Mouse (Mus musculus): ENCODE measurements around the gene Syt17.

Syt17 gene

DNA sequence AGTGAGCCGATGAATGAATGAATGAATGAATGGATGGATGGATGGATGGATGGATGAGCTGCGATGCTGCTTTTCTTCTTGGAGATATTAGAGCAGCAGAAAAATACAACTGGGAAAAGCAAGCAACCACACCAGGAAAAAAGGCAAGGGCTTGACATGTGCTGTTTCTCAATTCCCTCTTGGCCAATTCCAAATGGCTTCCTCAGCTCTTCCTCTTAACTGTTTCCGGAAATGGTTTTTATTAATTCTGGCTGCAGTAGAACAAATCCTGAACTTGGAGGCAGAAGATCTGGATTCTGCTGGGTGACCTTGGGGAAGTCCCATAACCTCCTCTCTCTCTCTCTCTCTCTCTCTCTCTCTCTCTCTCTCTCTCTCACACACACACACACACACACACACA is 20.0 kb upstream of the Syt17 start:
- in situ Hi-C loops (cut with MboI; ENCODE audit: unreplicated experiment in 2 of 2), result loop anchor here in 1 of 2 experiments (25.0 kb wide), 1 partner anchor 519 kb away; the partner anchor contains the start of gene Gprc5b

DNA sequence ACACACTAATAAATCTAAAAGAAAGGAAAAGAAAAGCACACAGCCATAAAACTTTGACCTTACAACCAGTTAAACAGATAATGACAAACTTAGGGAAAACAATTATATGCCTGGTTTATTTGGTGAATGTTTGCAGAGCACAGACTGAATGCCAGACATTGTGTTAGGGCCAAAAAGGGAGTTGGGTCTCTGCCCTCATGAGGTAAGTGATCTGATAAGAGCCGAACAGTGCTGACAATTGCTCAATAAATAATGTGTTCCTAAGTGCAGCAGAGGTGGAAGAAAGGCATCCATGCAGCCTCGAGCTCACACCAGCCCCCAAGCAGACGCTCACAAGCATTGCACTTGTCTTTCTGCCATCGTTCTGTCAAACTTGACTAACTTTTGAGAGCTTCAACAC is 16.4 kb upstream of the Syt17 start:
- in situ Hi-C loops (cut with MboI; ENCODE audit: unreplicated experiment in 2 of 2), result loop anchor here in 1 of 2 experiments (25.0 kb wide), 1 partner anchor 523 kb away; the partner anchor contains the start of gene Gprc5b

- in situ Hi-C loops (cut with MboI; ENCODE audit: unreplicated experiment in 2 of 2), result loop anchor here in 1 of 2 experiments (25.0 kb wide), 1 partner anchor 524 kb away; the partner anchor contains the start of gene Gprc5b
Observed at GRCm38 (mm10) chr7:118462818-118463762, 15.1 kb upstream of the Syt17 start.

GRCm38 (mm10) chr7:118461400-118462136 is 13.5 kb upstream of the Syt17 start:
- in situ Hi-C loops (cut with MboI; ENCODE audit: unreplicated experiment in 2 of 2), result loop anchor here in 1 of 2 experiments (25.0 kb wide), 1 partner anchor 526 kb away; the partner anchor contains the start of gene Gprc5b

DNA sequence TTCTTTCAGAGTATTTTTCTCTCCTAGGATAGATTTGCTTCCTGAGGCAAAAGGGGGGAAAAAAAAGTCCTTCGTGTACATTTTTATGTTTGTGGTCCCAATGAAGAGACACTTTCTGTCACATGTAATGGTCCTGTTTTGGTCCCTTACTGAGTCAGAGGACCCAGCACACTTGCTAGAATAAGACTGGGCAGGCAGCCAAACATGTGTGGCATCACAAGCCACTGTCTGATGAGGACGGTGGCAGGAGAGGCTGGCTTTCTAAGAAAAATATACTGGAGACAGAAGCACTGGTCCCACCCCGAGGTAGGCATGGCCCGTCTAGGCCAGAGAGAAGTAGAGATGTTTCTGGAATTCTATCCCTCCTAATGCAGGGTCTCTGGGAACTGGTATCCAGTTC is 5.7 kb upstream of the Syt17 start:
- in situ Hi-C loops (cut with MboI; ENCODE audit: unreplicated experiment in 2 of 2), result loop anchor here in 1 of 2 experiments (25.0 kb wide), 1 partner anchor 534 kb away; the partner anchor contains the start of gene Gprc5b

DNA sequence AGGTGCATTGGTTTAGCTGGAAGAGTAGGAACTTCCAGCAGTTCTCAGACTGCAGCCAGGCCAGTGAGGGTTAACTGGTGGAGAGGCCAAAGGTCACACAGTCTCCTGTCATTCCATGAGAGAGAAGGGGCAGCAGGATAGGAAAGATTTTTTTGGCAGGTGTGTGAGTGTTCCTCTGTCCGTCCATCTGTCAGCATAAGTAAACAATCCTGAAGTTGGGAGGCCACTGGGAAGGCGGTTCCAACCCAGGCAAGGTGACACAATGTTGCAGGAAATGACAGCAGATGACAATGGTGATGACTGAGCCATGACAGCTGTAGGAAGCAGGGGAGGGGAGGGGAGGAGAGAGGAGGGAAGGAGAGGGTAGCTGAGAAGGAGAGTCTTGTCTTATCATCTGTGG is 4.9 kb upstream of the Syt17 start:
- in situ Hi-C loops (cut with MboI; ENCODE audit: unreplicated experiment in 2 of 2), result loop anchor here in 1 of 2 experiments (25.0 kb wide), 1 partner anchor 534 kb away; the partner anchor contains the start of gene Gprc5b

- in situ Hi-C loops (cut with MboI; ENCODE audit: unreplicated experiment in 2 of 2), result no loop called here
Observed at GRCm38 (mm10) chr7:118447291-118448133, 510 bp downstream of the Syt17 start.

DNA sequence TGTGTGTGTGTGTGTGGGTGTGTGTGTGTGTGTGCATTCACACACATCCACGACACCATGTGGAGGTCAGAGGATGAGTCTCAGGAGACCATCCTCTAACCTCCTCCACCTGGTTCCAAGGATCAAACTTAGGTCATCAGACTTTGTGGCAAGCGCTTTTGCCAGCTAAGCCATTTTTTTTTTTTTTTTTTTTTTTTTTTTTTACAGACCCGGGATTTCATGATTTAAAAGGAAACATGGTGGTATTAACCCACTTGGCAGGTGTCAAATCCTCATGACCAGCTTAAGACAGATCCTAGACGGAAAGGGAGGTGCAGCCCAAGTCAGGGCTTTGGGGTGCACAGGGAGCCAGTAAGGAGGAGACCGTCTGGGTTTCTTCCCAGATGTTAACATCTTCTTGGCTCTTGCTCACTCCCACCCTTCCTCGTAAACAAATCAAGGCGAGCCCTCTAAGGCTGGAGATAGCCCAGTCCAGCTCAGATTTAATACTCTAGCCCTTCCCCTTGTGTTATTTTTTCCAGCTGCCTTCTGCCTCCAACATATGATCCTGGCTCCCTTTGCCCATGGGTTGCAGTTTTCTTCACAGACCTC is 4.0 kb downstream of the Syt17 start:
- in situ Hi-C loops (cut with MboI; ENCODE audit: unreplicated experiment in 2 of 2), result no loop called here

GRCm38 (mm10) chr7:118443371-118443770 is 4.7 kb downstream of the Syt17 start:
- in situ Hi-C loops (cut with MboI; ENCODE audit: unreplicated experiment in 2 of 2), result no loop called here

- in situ Hi-C loops (cut with MboI; ENCODE audit: unreplicated experiment in 2 of 2), result no loop called here
Observed at GRCm38 (mm10) chr7:118441535-118441934, 6.5 kb downstream of the Syt17 start.

GRCm38 (mm10) chr7:118437101-118437802 is 10.8 kb downstream of the Syt17 start:
- in situ Hi-C loops (cut with MboI; ENCODE audit: unreplicated experiment in 2 of 2), result loop anchor here in 1 of 2 experiments (5.0 to 10.0 kb wide), 2 partner anchors 158 to 245 kb away; partner anchors contain the start of gene Tmc5

GRCm38 (mm10) chr7:118428937-118429336 is 19.1 kb downstream of the Syt17 start:
- in situ Hi-C loops (cut with MboI; ENCODE audit: unreplicated experiment in 2 of 2), result no loop called here

- in situ Hi-C loops (cut with MboI; ENCODE audit: unreplicated experiment in 2 of 2), result no loop called here
Observed at GRCm38 (mm10) chr7:118419491-118420180, 28.4 kb downstream of the Syt17 start.

DNA sequence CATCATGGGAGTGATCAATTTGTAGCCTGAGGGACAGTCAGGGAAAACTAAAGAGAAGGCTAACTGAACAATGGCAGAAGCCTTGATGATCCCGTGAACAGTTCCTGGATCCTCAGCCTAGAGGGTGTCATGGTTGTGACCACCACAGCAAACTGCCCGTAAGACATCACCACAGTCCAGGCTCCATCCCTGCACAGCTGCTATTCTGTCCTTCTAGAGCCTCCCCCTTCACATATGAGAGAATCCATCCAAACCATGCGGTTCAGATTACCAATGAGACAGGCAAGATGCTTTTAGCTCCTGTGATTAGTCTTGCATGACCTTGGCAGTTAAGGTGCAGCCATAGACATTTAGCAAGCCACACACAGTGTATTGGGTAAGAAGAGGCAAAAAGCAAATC is 33.8 kb downstream of the Syt17 start:
- in situ Hi-C loops (cut with MboI; ENCODE audit: unreplicated experiment in 2 of 2), result no loop called here

DNA sequence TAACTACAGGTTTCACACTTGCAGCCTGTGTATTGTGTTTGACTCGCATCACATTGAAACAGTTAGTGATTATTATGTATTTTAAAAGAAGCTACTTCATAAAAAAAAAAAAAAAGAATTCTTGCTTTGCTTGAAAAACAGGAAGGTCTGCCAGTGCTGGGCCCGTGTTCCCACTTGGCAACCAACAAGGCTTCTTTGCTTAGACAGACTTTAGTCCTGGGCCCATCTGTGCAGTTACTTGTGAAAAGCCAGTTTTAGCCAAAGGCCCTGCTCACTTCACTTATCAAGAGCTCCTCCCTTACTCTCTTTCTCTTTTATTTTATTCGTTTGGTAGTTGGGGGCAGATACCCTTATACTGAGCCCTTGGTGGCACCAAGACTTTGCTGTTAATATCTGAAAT is 36.1 kb downstream of the Syt17 start:
- in situ Hi-C loops (cut with MboI; ENCODE audit: unreplicated experiment in 2 of 2), result no loop called here

- in situ Hi-C loops (cut with MboI; ENCODE audit: unreplicated experiment in 2 of 2), result loop anchor here (5.0 kb wide), 2 partner anchors 102 to 107 kb away; no protein-coding TSS in a partner anchor
Observed at GRCm38 (mm10) chr7:118409421-118409820, 38.6 kb downstream of the Syt17 start.

GRCm38 (mm10) chr7:118405251-118405650 is 42.8 kb downstream of the Syt17 start:
- in situ Hi-C loops (cut with MboI; ENCODE audit: unreplicated experiment in 2 of 2), result loop anchor here (5.0 kb wide), 2 partner anchors 98 to 103 kb away; no protein-coding TSS in a partner anchor

DNA sequence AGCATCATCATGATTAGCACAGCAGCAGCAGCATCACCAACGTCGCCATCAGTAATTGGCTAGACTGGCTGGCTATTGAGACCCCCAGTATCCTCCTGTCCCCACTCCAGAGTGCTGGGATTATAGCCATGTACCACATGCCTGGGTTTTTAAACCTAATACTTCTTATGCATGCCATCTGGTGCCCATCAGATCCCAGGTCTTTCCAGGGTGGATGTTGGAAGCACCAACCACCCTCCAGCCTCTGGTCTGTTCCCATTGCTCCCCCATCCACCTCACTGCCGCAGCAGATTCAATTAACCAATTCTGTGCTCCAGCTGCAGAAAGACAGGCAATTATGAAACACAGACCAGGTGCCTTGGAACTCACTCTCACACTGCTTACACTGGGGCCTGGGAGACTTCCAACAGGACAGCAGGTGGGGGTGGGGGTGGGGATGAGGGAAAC is 45.4 kb downstream of the Syt17 start:
- in situ Hi-C loops (cut with MboI; ENCODE audit: unreplicated experiment in 2 of 2), result no loop called here

Measured in v-Abl transformed pro-B cells (cell line).